Mouse (Mus musculus): Measurements from ENCODE around the gene Nr4a2.
A peak's percentile ranks its signal among the peaks of the same experiment; 100 is the strongest.

Nr4a2 gene

GRCm38 (mm10) chr2:57123991-57124840 lies at the start of gene Nr4a2:
Gene Nr4a2 (minus strand): TSS chr2:57124003.
- ATAC-seq (ENCODE audit: low TSS enrichment): peak; percentile 90

- no peak for ATAC-seq (ENCODE audit: low TSS enrichment)
These were observed 41.6 kb upstream of the Nr4a2 start for GRCm38 (mm10) chr2:57165416-57165815.

- no peak for ATAC-seq (ENCODE audit: low TSS enrichment)
These were observed 33.0 kb upstream of the Nr4a2 start for GRCm38 (mm10) chr2:57156814-57157213.

DNA sequence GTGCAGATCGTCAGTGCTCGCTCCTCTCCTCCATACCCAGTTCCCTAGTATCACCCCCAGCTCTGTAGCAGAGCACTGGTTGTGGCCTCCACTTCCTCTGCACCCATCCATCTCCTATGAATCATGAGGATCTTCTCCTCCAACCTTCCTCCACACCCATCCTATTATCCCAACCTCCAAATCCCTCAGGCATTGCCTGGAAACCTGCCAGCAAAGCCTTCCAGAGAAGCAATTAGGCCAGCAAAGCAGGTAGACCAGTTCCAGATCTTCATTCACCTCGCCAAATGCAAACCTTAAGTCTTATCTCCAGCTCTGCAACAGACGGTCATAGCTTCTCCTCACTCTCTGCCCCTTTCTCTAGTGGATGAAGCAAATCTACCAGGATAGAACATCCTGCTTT lies 26.0 kb upstream of the Nr4a2 start:
- ATAC-seq (ENCODE audit: low TSS enrichment): no peak

- ATAC-seq (ENCODE audit: low TSS enrichment): no peak
These were observed 24.4 kb upstream of the Nr4a2 start for GRCm38 (mm10) chr2:57148231-57148630.

- ATAC-seq (ENCODE audit: low TSS enrichment): peak; percentile 34; the same call in 1 of the 2 replicates
These were observed 22.0 kb upstream of the Nr4a2 start for GRCm38 (mm10) chr2:57145646-57146421.

- ATAC-seq (ENCODE audit: low TSS enrichment): no peak
These were observed 14.8 kb upstream of the Nr4a2 start for GRCm38 (mm10) chr2:57138594-57138993.

GRCm38 (mm10) chr2:57127461-57127860 lies 3.7 kb upstream of the Nr4a2 start:
- ATAC-seq (ENCODE audit: low TSS enrichment): no peak

DNA sequence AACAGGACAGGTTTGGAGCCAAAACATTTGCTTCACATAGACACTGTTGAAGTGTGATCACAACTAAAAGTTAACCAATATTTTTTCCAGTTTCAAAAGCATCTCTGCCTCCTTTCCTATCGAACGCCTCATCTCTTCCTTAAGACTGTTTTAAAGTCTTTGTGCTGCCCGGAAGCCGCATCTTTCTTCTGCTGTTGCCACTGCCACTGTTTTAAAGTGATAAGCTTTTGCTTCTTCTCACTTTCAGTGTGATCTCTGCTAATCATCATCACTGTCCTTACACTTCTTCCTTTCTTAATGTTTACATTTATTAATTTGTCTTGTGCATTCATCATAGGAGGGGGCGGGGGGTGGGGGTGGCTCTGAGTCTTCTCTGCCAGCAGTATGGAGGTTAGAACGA lies 2.1 kb upstream of the Nr4a2 start:
- no peak for ATAC-seq (ENCODE audit: low TSS enrichment)

DNA sequence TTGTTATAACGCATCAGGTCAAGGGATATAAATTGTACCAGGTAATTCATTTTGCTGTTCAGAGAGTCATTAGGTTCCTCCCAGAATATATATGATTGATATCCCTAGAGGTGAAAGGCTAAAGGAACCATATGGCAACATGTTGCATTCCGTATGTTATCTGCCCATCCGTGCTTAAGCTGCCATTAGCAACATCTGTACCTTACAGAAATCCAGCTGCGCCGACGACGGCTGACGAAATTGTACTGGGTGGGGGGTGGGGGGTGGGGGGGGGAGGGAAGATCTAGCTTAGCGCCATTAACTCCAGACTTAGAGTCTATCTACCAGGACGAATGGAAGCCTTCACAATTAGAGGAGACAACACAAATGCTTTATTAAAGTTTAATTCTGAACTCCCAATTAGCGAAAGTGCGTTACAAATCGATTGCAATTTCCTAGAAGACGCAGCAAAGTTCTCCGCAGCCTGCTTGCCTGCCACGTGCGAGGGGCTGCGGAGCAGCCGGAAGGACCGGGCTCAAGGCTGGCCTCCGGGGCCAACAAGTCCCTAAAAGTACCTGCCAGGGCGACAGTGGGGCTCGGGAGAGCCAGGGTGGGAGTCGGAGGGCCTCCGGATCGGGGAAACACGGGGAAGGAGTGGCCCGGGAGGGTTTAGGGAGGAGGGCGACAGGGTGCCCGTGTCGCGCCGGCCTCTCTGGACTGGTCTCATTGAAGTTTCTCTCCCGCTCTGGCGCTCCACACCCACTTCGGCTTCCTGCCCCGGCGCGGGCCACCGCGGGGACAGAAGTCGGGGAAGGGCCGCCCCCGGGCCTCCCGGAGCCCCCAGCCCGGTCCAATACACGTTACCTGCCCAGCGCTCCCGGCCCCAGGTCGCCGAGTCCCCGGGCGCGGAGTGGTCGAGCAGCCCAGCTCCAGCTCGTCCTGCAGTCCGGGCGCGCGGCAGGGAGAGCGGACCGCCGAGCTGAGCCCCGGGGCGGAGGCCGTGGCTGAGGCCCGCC lies 520 bp downstream of the Nr4a2 start:
- ATAC-seq (ENCODE audit: low TSS enrichment): peak; percentile 53

DNA sequence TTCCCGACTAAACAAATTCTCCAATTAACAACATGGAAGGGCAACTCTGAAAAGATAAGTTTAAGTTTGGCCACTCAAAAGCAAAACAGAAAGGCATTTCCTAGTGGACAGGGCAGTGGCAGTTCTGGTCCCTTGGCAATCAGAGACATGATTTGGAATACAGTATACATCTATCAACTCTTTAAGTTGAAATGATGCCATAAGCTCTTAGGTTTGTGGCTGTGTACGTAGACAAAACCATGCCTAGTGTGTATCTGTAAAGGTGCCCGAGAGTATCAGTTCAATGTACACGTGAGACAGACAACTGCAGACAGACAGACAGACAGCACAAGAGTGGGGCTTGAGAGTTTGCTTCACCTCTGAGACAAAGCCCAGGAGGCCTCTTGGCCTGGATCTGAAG lies 2.7 kb downstream of the Nr4a2 start:
- no peak for ATAC-seq (ENCODE audit: low TSS enrichment)

- peak; percentile 22 for ATAC-seq (ENCODE audit: low TSS enrichment)
These were observed 6.4 kb downstream of the Nr4a2 start for GRCm38 (mm10) chr2:57117201-57117951.

GRCm38 (mm10) chr2:57116366-57117200 lies 7.2 kb downstream of the Nr4a2 start:
- peak; percentile 56 for ATAC-seq (ENCODE audit: low TSS enrichment)

DNA sequence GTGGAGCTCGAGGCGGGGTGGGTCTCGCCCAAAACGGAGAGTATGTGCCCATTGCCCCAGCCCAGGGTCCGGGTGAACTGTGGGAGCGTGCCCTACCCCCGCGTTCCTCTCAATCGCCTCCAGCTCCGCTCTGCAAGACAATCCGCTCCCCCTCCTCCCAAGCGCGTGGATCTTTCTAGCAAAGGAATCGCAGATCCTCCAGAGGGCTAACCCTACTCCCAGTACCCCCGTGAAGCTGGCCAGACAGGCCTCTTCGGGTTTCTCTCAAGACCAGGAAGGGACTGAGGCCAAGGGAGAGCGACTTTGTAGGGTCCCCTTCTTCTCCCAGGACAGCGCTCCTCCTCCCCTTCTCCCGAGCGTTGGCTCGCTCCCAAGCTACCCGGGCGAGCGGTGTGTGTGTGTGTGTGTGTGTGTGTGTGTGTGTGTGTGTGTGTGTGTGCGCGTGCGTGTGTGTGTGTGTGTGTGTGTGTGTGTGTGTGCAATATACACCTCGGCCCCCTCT lies 7.9 kb downstream of the Nr4a2 start:
- 0 out of 2 replicates have a peak, but pooled peaks have one; percentile 11 for ATAC-seq (ENCODE audit: low TSS enrichment)

DNA sequence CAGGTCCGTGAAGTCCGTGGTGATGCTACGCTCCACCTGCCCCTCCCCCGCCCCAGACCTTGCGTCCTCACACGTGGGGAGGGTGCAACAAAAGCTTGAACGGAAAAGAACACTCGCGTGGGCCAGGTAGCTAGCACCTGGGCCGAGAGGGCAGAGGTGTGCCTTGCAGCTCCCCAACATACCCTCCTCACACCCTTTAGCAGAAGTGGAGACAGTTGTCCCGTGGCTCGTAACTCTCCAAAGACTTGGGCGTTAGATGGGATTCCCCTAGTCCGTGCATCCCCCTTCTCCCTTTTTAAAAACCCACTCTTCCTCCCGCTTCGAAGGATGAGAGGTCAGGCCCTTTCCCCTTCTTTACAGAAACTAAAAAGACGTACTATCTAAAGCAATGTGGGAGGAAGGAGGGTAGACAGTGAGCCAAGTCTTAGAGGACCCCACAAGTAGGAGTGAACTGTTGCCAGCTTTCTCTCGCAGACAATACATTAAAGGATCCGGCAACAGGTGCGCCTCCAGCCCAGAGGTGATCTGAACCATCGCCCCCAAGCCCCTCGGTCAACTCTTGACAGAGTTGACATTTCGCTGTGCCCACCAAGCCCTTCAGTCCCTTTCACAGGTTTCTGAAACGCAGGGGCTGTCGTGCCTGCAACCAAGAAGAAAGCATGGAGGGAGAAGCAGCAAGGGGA lies 8.5 kb downstream of the Nr4a2 start:
- ATAC-seq (ENCODE audit: low TSS enrichment): no peak

GRCm38 (mm10) chr2:57114211-57115151 lies 9.3 kb downstream of the Nr4a2 start:
- peak; percentile 78 for ATAC-seq (ENCODE audit: low TSS enrichment)

DNA sequence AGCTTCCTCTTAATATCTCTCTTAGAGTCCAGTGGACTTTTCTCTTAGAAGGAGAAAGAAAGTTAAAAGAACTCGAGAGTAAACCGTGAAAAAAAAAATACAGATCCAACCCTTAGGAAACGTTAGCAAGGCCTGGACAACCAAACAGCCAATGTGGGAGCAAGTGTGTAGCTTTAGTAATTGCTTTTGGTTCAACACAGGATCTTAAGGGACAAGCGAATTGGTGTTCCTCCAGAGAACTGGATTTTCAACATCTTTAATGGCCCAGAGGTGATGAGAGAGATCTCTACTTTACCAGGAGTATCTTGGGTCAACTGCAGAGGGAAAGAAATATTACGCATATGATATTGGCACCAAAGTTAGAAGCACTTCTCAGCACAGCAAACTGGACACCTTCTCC lies 10.4 kb downstream of the Nr4a2 start:
- no peak for ATAC-seq (ENCODE audit: low TSS enrichment)

DNA sequence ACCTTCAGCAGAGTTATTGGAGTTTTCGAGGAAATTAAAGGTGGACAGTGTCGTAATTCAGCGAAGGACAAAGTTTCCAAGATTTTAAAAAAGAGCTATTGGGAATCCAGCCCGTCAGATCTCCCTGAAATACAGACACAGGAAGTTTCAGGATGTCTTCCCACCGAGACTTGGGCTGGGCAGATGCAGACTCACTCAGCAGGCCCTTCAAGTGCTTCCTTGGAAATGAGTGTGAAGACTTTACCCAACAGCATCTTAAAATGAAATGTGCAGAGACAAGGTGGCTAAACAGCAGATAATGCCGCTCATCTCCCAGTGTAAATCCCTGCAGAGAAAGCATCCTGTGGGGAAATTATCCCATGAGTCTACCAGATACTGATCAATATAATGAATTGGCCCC lies 10.9 kb downstream of the Nr4a2 start:
- ATAC-seq (ENCODE audit: low TSS enrichment): no peak

All from frontal cortex, adult (tissue).